Mouse (Mus musculus) liver, embryonic 13.5 days (tissue): ENCODE data around the gene Hoxc9. TPM values are rescaled to one million over a fixed set of nuclear protein-coding genes. Genes with fewer than 3 reads are reported as not detected.

Source experiments
- ATAC-seq: fragments of 200-750 bp; cut with Nextera tagmentation; 2 replicates; pipeline ENCODE4 v1.8.0; 2017; ENCODE audit warnings: low read depth, mild to moderate bottlenecking, moderate number of reproducible peaks, moderate library complexity
- DNase-seq: peaks from one replicate; pipeline ENCODE4 v3.0.0; 2022
- H3K27ac ChIP-seq: fragments of 300-500 bp; sonication (generic); 2 replicates; pipeline ENCODE4 v1.5.1; 2015; ENCODE audit warnings: moderate library complexity, mild to moderate bottlenecking, inconsistent platforms
- H3K27me3 ChIP-seq: fragments of 300-500 bp; sonication (generic); 2 replicates; pipeline ENCODE4 v1.6.1; 2015; ENCODE audit warnings: mild to moderate bottlenecking, inconsistent platforms
- H3K36me3 ChIP-seq: fragments of 300-500 bp; sonication (generic); 2 replicates; pipeline ENCODE4 v1.6.1; 2015; ENCODE audit warnings: mild to moderate bottlenecking, inconsistent platforms
- H3K4me1 ChIP-seq: fragments of 300-500 bp; sonication (generic); replicated peaks from 2 replicates; pipeline ENCODE4 v1.6.1; 2015; ENCODE audit warnings: inconsistent platforms
- H3K4me2 ChIP-seq: fragments of 300-500 bp; sonication (generic); 2 replicates; pipeline ENCODE4 v1.6.1; 2015; ENCODE audit warnings: inconsistent platforms, mild to moderate bottlenecking, moderate library complexity
- H3K4me3 ChIP-seq: fragments of 300-500 bp; sonication (generic); replicated peaks from 2 replicates; pipeline ENCODE4 v1.5.1; 2015; ENCODE audit warnings: mild to moderate bottlenecking, inconsistent platforms
- H3K9ac ChIP-seq: fragments of 300-500 bp; sonication (generic); 2 replicates; pipeline ENCODE4 v1.6.1; 2015; ENCODE audit warnings: mild to moderate bottlenecking, inconsistent platforms
- H3K9me3 ChIP-seq: fragments of 300-500 bp; sonication (generic); replicated peaks from 2 replicates; pipeline ENCODE4 v1.6.1; 2016; ENCODE audit warnings: inconsistent platforms
- WGBS: fragments of 180-500 bp; shearing (Covaris S2); methylation state at CpG from one replicate; pipeline ENCODE4 v1.1.7; 2015; ENCODE audit not compliant: insufficient replicate concordance; 5-methylcytosine and 5-hydroxymethylcytosine counted together
- polyA plus RNA-seq: library from polyadenylated mRNA; unstranded; fragments of >200 nt; fragmentation: Nextera tagmentation; extraction: Ambion mirVana; gene quantifications from 2 replicates; pipeline ENCODE4 v1.2.1, GENCODE M21; 2015

The Hoxc9 gene
- polyA plus RNA-seq, 1 experiment from 2014 or later, result not detected

- Histone ChIP-seq H3K9me3 (no peaks in the 10 kb centered on the region), H3K27ac (no peak overlapping the region), H3K27me3 (peaks cover 100% of the 10 kb centered on the region), H3K4me2 (peak overlapping the region; percentile 46), H3K4me1 (0 out of 2 replicates have a peak, but pooled peaks cover 6% of the 10 kb centered on the region), H3K36me3 (no peaks in the 10 kb centered on the region), H3K9ac (no peak overlapping the region), H3K4me3 (peak overlapping the region; percentile 12)
- no peak for DNase-seq
- WGBS, result 1% methylated on average over 88 of the region's 88 CpGs
- ATAC-seq, result no peak
Measured at GRCm38 (mm10) chr15:102981379-102982288, 5.4 kb downstream of the Hoxc9 start.

- Histone ChIP-seq H3K27ac (no peak overlapping the region), H3K27me3 (peaks cover 100% of the 10 kb centered on the region), H3K4me2 (no peak overlapping the region), H3K9ac (no peak overlapping the region), H3K9me3 (no peaks in the 10 kb centered on the region), H3K4me1 (0 out of 2 replicates have a peak, but pooled peaks cover 6% of the 10 kb centered on the region), H3K4me3 (no peak overlapping the region), H3K36me3 (no peaks in the 10 kb centered on the region)
- WGBS, result 2% methylated on average over 12 of the region's 12 CpGs
- ATAC-seq (no peak), DNase-seq (no peak)
Measured at GRCm38 (mm10) chr15:102983716-102984115, 7.5 kb downstream of the Hoxc9 start.

GRCm38 (mm10) chr15:102984521-102984920, 8.3 kb downstream of the Hoxc9 start:
- ATAC-seq, result no peak

GRCm38 (mm10) chr15:102984925-102985324, 8.7 kb downstream of the Hoxc9 start:
- no peak overlapping the region for H3K9ac ChIP-seq
- no peak for ATAC-seq
- no peak for DNase-seq
- no peaks in the 10 kb centered on the region for H3K9me3 ChIP-seq
- no peak overlapping the region for H3K27ac ChIP-seq
- 0 out of 2 replicates have a peak, but pooled peaks cover 6% of the 10 kb centered on the region for H3K4me1 ChIP-seq
- H3K4me3 ChIP-seq, result no peak overlapping the region
- no peaks in the 10 kb centered on the region for H3K36me3 ChIP-seq
- WGBS, result 8% methylated on average over 3 of the region's 3 CpGs
- no peak overlapping the region for H3K4me2 ChIP-seq
- peaks cover 100% of the 10 kb centered on the region for H3K27me3 ChIP-seq

More at GRCm38 (mm10) chr15:102984521-102984920, 8.3 kb downstream of the Hoxc9 start:
- Histone ChIP-seq H3K9ac (no peak overlapping the region), H3K4me2 (no peak overlapping the region), H3K4me1 (0 out of 2 replicates have a peak, but pooled peaks cover 6% of the 10 kb centered on the region), H3K27me3 (peaks cover 100% of the 10 kb centered on the region), H3K9me3 (no peaks in the 10 kb centered on the region), H3K27ac (no peak overlapping the region), H3K4me3 (no peak overlapping the region), H3K36me3 (no peaks in the 10 kb centered on the region)
- no peak for DNase-seq
- WGBS, result 7% methylated on average over 10 of the region's 10 CpGs

- no peak overlapping the region for H3K4me3 ChIP-seq
- H3K4me1 ChIP-seq, result no peaks in the 10 kb centered on the region
- H3K4me2 ChIP-seq, result no peak overlapping the region
- H3K27me3 ChIP-seq, result peaks cover 99% of the 10 kb centered on the region
- WGBS, result 4% methylated on average over 21 of the region's 21 CpGs
- ATAC-seq (no peak), DNase-seq (peak; percentile 55)
- no peak overlapping the region for H3K27ac ChIP-seq
- H3K9me3 ChIP-seq, result no peaks in the 10 kb centered on the region
- H3K36me3 ChIP-seq, result no peaks in the 10 kb centered on the region
- no peak overlapping the region for H3K9ac ChIP-seq
Measured at GRCm38 (mm10) chr15:102987124-102987833, 11.0 kb downstream of the Hoxc9 start.

- no peaks in the 10 kb centered on the region for H3K9me3 ChIP-seq
- WGBS, result 21% methylated on average over 5 of the region's 5 CpGs
- no peak overlapping the region for H3K9ac ChIP-seq
- no peak overlapping the region for H3K4me2 ChIP-seq
- no peak overlapping the region for H3K27ac ChIP-seq
- DNase-seq, result no peak
- no peak overlapping the region for H3K4me3 ChIP-seq
- H3K4me1 ChIP-seq, result no peaks in the 10 kb centered on the region
- no peak for ATAC-seq
- H3K27me3 ChIP-seq, result peaks cover 99% of the 10 kb centered on the region
- H3K36me3 ChIP-seq, result no peaks in the 10 kb centered on the region
Measured at GRCm38 (mm10) chr15:102988078-102988477, 11.8 kb downstream of the Hoxc9 start.

- Histone ChIP-seq H3K36me3 (no peaks in the 10 kb centered on the region), H3K4me1 (no peaks in the 10 kb centered on the region), H3K4me2 (no peak within 1 kb of the TSS), H3K27ac (no peak within 1 kb of the TSS), H3K27me3 (peaks cover 98% of the 10 kb centered on the region), H3K9ac (no peak within 1 kb of the TSS), H3K9me3 (no peaks in the 10 kb centered on the region), H3K4me3 (no peak within 1 kb of the TSS)
- ATAC-seq (no peak), DNase-seq (no peak)
- WGBS, result 3% methylated on average over 69 of the region's 69 CpGs
Measured at GRCm38 (mm10) chr15:102990461-102991397, 14.5 kb downstream of the Hoxc9 start, which contains the start of gene Hoxc8. Hoxc8 (plus strand) TSS chr15:102990607.

- Histone ChIP-seq H3K4me2 (no peak overlapping the region), H3K27me3 (peaks cover 98% of the 10 kb centered on the region), H3K27ac (no peak overlapping the region), H3K4me3 (no peak overlapping the region), H3K9me3 (no peaks in the 10 kb centered on the region), H3K4me1 (no peaks in the 10 kb centered on the region), H3K36me3 (no peaks in the 10 kb centered on the region), H3K9ac (no peak overlapping the region)
- 2% methylated on average over 7 of the region's 7 CpGs for WGBS
- DNase-seq (no peak), ATAC-seq (no peak)
Measured at GRCm38 (mm10) chr15:102991782-102992181, 15.5 kb downstream of the Hoxc9 start.

- H3K9ac ChIP-seq, result no peak overlapping the region
- no peak for DNase-seq
- no peak overlapping the region for H3K4me2 ChIP-seq
- H3K4me1 ChIP-seq, result no peaks in the 10 kb centered on the region
- no peak overlapping the region for H3K4me3 ChIP-seq
- 2% methylated on average over 11 of the region's 11 CpGs for WGBS
- peaks cover 98% of the 10 kb centered on the region for H3K27me3 ChIP-seq
- ATAC-seq, result no peak
- H3K36me3 ChIP-seq, result no peaks in the 10 kb centered on the region
- no peak overlapping the region for H3K27ac ChIP-seq
- H3K9me3 ChIP-seq, result no peaks in the 10 kb centered on the region
Measured at GRCm38 (mm10) chr15:102992206-102992605, 16.0 kb downstream of the Hoxc9 start.

- H3K4me1 ChIP-seq, result no peaks in the 10 kb centered on the region
- WGBS, result 0% methylated on average over 3 of the region's 3 CpGs
- ATAC-seq (no peak), DNase-seq (no peak)
- H3K9me3 ChIP-seq, result no peaks in the 10 kb centered on the region
- H3K4me3 ChIP-seq, result no peak overlapping the region
- H3K9ac ChIP-seq, result no peak overlapping the region
- no peaks in the 10 kb centered on the region for H3K36me3 ChIP-seq
- H3K4me2 ChIP-seq, result no peak overlapping the region
- no peak overlapping the region for H3K27ac ChIP-seq
- peaks cover 98% of the 10 kb centered on the region for H3K27me3 ChIP-seq
Measured at GRCm38 (mm10) chr15:102992863-102993262, 16.6 kb downstream of the Hoxc9 start.
